Mouse (Mus musculus) forebrain, postnatal 0 days (tissue): ENCODE results near the gene Sgce. TPM values are rescaled to one million over a fixed set of nuclear protein-coding genes. Genes with fewer than 3 reads are reported as not detected.
A peak's percentile ranks its signal among the peaks of the same experiment; 100 is the strongest.
"Not testable (repeated sequence)": the region's sequence is repeated elsewhere in the genome, so short reads cannot be mapped to it uniquely, and the experiment has no call there.

Experiments
- ATAC-seq: fragments of 200-750 bp; cut with Nextera tagmentation; 2 replicates; pipeline ENCODE4 v1.8.0; 2017; ENCODE audit warnings: mild to moderate bottlenecking, moderate library complexity
- DNase-seq: peaks from one replicate; pipeline ENCODE4 v3.0.0-alpha.2; 2015
- H3K27ac ChIP-seq: fragments of 300-500 bp; sonication (generic); 2 replicates; pipeline ENCODE4 v1.5.1; 2014; ENCODE audit warnings: low read depth, mild to moderate bottlenecking, antibody characterized with exemption, low read length, moderate library complexity, mixed read lengths
- H3K27me3 ChIP-seq: fragments of 300-500 bp; sonication (generic); 2 replicates; pipeline ENCODE4 v1.6.1; 2014; ENCODE audit warnings: mild to moderate bottlenecking, low read length, mixed read lengths; ENCODE audit not compliant: insufficient read depth
- H3K36me3 ChIP-seq: fragments of 300-500 bp; sonication (generic); 2 replicates; pipeline ENCODE4 v1.6.1; 2014; ENCODE audit warnings: mild to moderate bottlenecking, moderate library complexity; ENCODE audit not compliant: insufficient read depth
- H3K4me1 ChIP-seq: fragments of 300-500 bp; sonication (generic); 2 replicates; pipeline ENCODE4 v1.6.1; 2014; ENCODE audit warnings: antibody characterized with exemption; ENCODE audit not compliant: insufficient read depth
- H3K4me2 ChIP-seq: fragments of 300-500 bp; sonication (generic); 2 replicates; pipeline ENCODE4 v1.6.1; 2014; ENCODE audit warnings: low read depth, mild to moderate bottlenecking, moderate library complexity
- H3K4me3 ChIP-seq: fragments of 300-500 bp; sonication (generic); 2 replicates; pipeline ENCODE4 v1.5.1; 2014; ENCODE audit warnings: low read depth, low read length, mixed read lengths
- H3K9ac ChIP-seq: fragments of 300-500 bp; sonication (generic); 2 replicates; pipeline ENCODE4 v1.6.1; 2014; ENCODE audit warnings: mild to moderate bottlenecking
- H3K9me3 ChIP-seq: fragments of 300-500 bp; sonication (generic); 2 replicates; pipeline ENCODE4 v1.6.1; 2016; ENCODE audit warnings: low read length
- CTCF ChIP-seq: sonication (generic); IDR thresholded peaks from 2 replicates; pipeline ENCODE4 v1.5.1; 2016; ENCODE audit warnings: antibody characterized with exemption, control low read depth, low read depth
- WGBS: fragments of 180-500 bp; shearing (Covaris S2); extraction: QIAGEN DNeasy Blood & Tissue Kit; methylation state at CpG from one replicate; pipeline ENCODE4 v1.1.7; 2014; 5-methylcytosine and 5-hydroxymethylcytosine counted together
- polyA plus RNA-seq: library from polyadenylated mRNA; unstranded; fragments of >200 nt; fragmentation: Nextera tagmentation; extraction: Ambion mirVana; gene quantifications from 2 replicates; pipeline ENCODE4 v1.2.1, GENCODE M21; 2015
- total RNA-seq: library from RNA; depleted of rRNA; stranded (reverse); fragments of >200 nt; gene quantifications from 2 replicates; pipeline ENCODE4 v1.2.3, GENCODE M21; 2014

Gene Sgce
- total and polyA plus RNA-seq, 2 experiments from 2014 or later: 39.4 to 44.5 TPM

- Histone ChIP-seq H3K9ac (no peak overlapping the region), H3K27ac (no peak overlapping the region), H3K9me3 (no peaks in the 10 kb centered on the region), H3K4me3 (no peak overlapping the region), H3K4me2 (no peak overlapping the region), H3K27me3 (no peaks in the 10 kb centered on the region), H3K36me3 (no peaks in the 10 kb centered on the region), H3K4me1 (no peaks in the 10 kb centered on the region)
- no peak for TF ChIP-seq CTCF
- 29% methylated on average over 1 of the region's 1 CpGs for WGBS
- ATAC-seq (no peak), DNase-seq (no peak)
Measured at GRCm38 (mm10) chr6:4679981-4680380, 67.0 kb downstream of the Sgce start.

- no peak for DNase-seq
- Histone ChIP-seq H3K27ac (no peak overlapping the region), H3K9ac (no peak overlapping the region), H3K36me3 (no peaks in the 10 kb centered on the region), H3K4me1 (no peaks in the 10 kb centered on the region), H3K27me3 (no peaks in the 10 kb centered on the region), H3K4me3 (no peak overlapping the region), H3K4me2 (no peak overlapping the region), H3K9me3 (no peaks in the 10 kb centered on the region)
- no peak for TF ChIP-seq CTCF
- ATAC-seq: no peak
- 21% methylated on average over 1 of the region's 1 CpGs for WGBS
Measured at GRCm38 (mm10) chr6:4677356-4677761, 69.6 kb downstream of the Sgce start.

- Histone ChIP-seq H3K9ac (no peak overlapping the region), H3K9me3 (no peaks in the 10 kb centered on the region), H3K4me2 (no peak overlapping the region), H3K27ac (no peak overlapping the region), H3K27me3 (no peaks in the 10 kb centered on the region), H3K36me3 (no peaks in the 10 kb centered on the region), H3K4me3 (no peak overlapping the region), H3K4me1 (no peaks in the 10 kb centered on the region)
- no peak for ATAC-seq
- TF ChIP-seq CTCF: no peak
- WGBS: 93% methylated on average over 6 of the region's 6 CpGs
- DNase-seq: no peak
Measured at GRCm38 (mm10) chr6:4665154-4665553, 81.9 kb downstream of the Sgce start.

- H3K4me2 ChIP-seq: no peak overlapping the region
- H3K27ac ChIP-seq: no peak overlapping the region
- DNase-seq: no peak
- no peaks in the 10 kb centered on the region for H3K9me3 ChIP-seq
- no peaks in the 10 kb centered on the region for H3K27me3 ChIP-seq
- H3K36me3 ChIP-seq: no peaks in the 10 kb centered on the region
- ATAC-seq: no peak
- no peaks in the 10 kb centered on the region for H3K4me1 ChIP-seq
- TF ChIP-seq CTCF: no peak
- H3K9ac ChIP-seq: no peak overlapping the region
- H3K4me3 ChIP-seq: no peak overlapping the region
- WGBS: 64% methylated on average over 2 of the region's 2 CpGs
Measured at GRCm38 (mm10) chr6:4664313-4664712, 82.7 kb downstream of the Sgce start.

GRCm38 (mm10) chr6:4663516-4663915, 83.5 kb downstream of the Sgce start:
- no peak for ATAC-seq
- H3K27ac ChIP-seq: no peak overlapping the region
- no peak overlapping the region for H3K9ac ChIP-seq
- no peaks in the 10 kb centered on the region for H3K36me3 ChIP-seq
- no peaks in the 10 kb centered on the region for H3K4me1 ChIP-seq
- H3K27me3 ChIP-seq: no peaks in the 10 kb centered on the region
- WGBS: 75% methylated on average over 2 of the region's 2 CpGs
- no peaks in the 10 kb centered on the region for H3K9me3 ChIP-seq
- TF ChIP-seq CTCF: no peak
- DNase-seq: no peak
- H3K4me3 ChIP-seq: no peak overlapping the region
- H3K4me2 ChIP-seq: no peak overlapping the region

- Histone ChIP-seq H3K27me3 (no peaks in the 10 kb centered on the region), H3K4me2 (no peak overlapping the region), H3K4me3 (no peak overlapping the region), H3K9me3 (no peaks in the 10 kb centered on the region), H3K36me3 (no peaks in the 10 kb centered on the region), H3K4me1 (no peaks in the 10 kb centered on the region), H3K9ac (no peak overlapping the region), H3K27ac (no peak overlapping the region)
- 84% methylated on average over 13 of the region's 13 CpGs for WGBS
- DNase-seq (no peak), ATAC-seq (no peak)
- no peak for TF ChIP-seq CTCF
Measured at GRCm38 (mm10) chr6:4658861-4659260, 88.1 kb downstream of the Sgce start.

- WGBS: 93% methylated on average over 4 of the region's 4 CpGs
- Histone ChIP-seq H3K9me3 (no peaks in the 10 kb centered on the region), H3K9ac (no peak overlapping the region), H3K4me3 (no peak overlapping the region), H3K4me1 (no peaks in the 10 kb centered on the region), H3K27me3 (no peaks in the 10 kb centered on the region), H3K36me3 (no peaks in the 10 kb centered on the region), H3K27ac (no peak overlapping the region), H3K4me2 (no peak overlapping the region)
- DNase-seq: no peak
- ATAC-seq: no peak
- no peak for TF ChIP-seq CTCF
Measured at GRCm38 (mm10) chr6:4655924-4656323, 91.1 kb downstream of the Sgce start.

GRCm38 (mm10) chr6:4655466-4655865, 91.5 kb downstream of the Sgce start:
- no peaks in the 10 kb centered on the region for H3K9me3 ChIP-seq
- H3K27me3 ChIP-seq: no peaks in the 10 kb centered on the region
- no peak overlapping the region for H3K27ac ChIP-seq
- no peak overlapping the region for H3K4me3 ChIP-seq
- no peak overlapping the region for H3K4me2 ChIP-seq
- no peaks in the 10 kb centered on the region for H3K36me3 ChIP-seq
- peak; percentile 47; the same call in 1 of the 2 replicates for ATAC-seq
- no peaks in the 10 kb centered on the region for H3K4me1 ChIP-seq
- WGBS: 64% methylated on average over 5 of the region's 5 CpGs
- DNase-seq: peak; percentile 40
- no peak for TF ChIP-seq CTCF
- no peak overlapping the region for H3K9ac ChIP-seq

GRCm38 (mm10) chr6:4653741-4654140, 93.3 kb downstream of the Sgce start:
- H3K36me3 ChIP-seq, DNase-seq, H3K27me3 ChIP-seq, H3K4me2 ChIP-seq, H3K27ac ChIP-seq, H3K9me3 ChIP-seq, ATAC-seq, H3K4me3 ChIP-seq, H3K4me1 ChIP-seq, H3K9ac ChIP-seq: not testable (repeated sequence)
- 97% methylated on average over 12 of the region's 12 CpGs for WGBS
